Mouse (Mus musculus) kidney, embryonic 14.5 days (tissue): ENCODE measurements at regions not wholly inside any gene's neighbourhood (a gene's known extent, or its start where the extent isn't known, plus 50 kb on each side); places are given as distances from the start of the nearest gene placed in this dataset.

Source experiments
- ATAC-seq: fragments of 200-750 bp; cut with Nextera tagmentation; 2 replicates; pipeline ENCODE4 v1.8.0; 2017; ENCODE audit warnings: moderate number of reproducible peaks, mild to moderate bottlenecking, moderate TSS enrichment, moderate library complexity; ENCODE audit not compliant: low FRiP score, low TSS enrichment
- H3K27ac ChIP-seq: fragments of 300-500 bp; sonication (generic); 2 replicates; pipeline ENCODE4 v1.5.1; 2014; ENCODE audit warnings: low read depth, mild to moderate bottlenecking, low read length, moderate library complexity, mixed read lengths
- H3K27me3 ChIP-seq: fragments of 300-500 bp; sonication (generic); 2 replicates; pipeline ENCODE4 v1.6.1; 2014; ENCODE audit warnings: mild to moderate bottlenecking, low read length; ENCODE audit not compliant: control insufficient read depth, insufficient read depth
- H3K36me3 ChIP-seq: fragments of 300-500 bp; sonication (generic); 2 replicates; pipeline ENCODE4 v1.6.1; 2014; ENCODE audit warnings: low read length, mixed read lengths; ENCODE audit not compliant: control insufficient read depth, insufficient read depth
- H3K4me1 ChIP-seq: fragments of 300-500 bp; sonication (generic); 2 replicates; pipeline ENCODE4 v1.6.1; 2014; ENCODE audit warnings: low read length, mixed read lengths; ENCODE audit not compliant: control insufficient read depth, insufficient read depth
- H3K4me2 ChIP-seq: fragments of 300-500 bp; sonication (generic); replicated peaks from 2 replicates; pipeline ENCODE4 v1.6.1; 2014; ENCODE audit warnings: low read depth, mild to moderate bottlenecking, low read length
- H3K4me3 ChIP-seq: fragments of 300-500 bp; sonication (generic); 2 replicates; pipeline ENCODE4 v1.5.1; 2014; ENCODE audit warnings: mild to moderate bottlenecking, low read length
- H3K9ac ChIP-seq: fragments of 300-500 bp; sonication (generic); 2 replicates; pipeline ENCODE4 v1.6.1; 2014; ENCODE audit warnings: low read depth, mild to moderate bottlenecking, low read length, moderate library complexity
- H3K9me3 ChIP-seq: fragments of 300-500 bp; sonication (generic); 2 replicates; pipeline ENCODE4 v1.6.1; 2016; ENCODE audit warnings: low read length; ENCODE audit not compliant: control insufficient read depth
- WGBS: fragments of 180-500 bp; shearing (Covaris S2); extraction: QIAGEN DNeasy Blood & Tissue Kit; methylation state at CpG from one replicate; pipeline ENCODE4 v1.1.7; 2014; 5-methylcytosine and 5-hydroxymethylcytosine counted together

DNA sequence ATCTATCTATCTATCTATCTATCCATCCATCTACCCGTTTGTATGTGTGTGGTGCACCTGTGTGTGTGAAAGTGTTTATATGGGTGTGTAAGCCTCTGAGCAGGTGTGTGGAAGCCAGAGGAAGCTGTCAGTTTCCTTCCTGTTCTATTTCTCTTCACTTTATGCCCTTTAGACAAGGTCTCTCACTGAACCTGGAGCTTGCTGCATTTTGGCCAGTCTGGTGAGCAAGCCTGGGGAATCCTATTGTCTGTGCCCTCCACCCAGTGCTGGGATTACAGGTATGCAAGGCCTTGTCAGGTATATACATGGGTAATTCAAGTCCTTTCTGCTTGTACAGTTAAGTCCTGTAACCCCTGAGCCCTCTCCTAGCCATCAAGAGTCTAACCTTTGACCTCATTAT lies 466.6 kb upstream of the 3110018I06Rik start:
- Histone ChIP-seq H3K4me3 (no peak overlapping the region), H3K4me1 (no peaks in the 10 kb centered on the region), H3K27ac (no peak overlapping the region), H3K27me3 (0 out of 2 replicates have a peak, but pooled peaks cover 1% of the 10 kb centered on the region), H3K9me3 (no peaks in the 10 kb centered on the region), H3K36me3 (no peaks in the 10 kb centered on the region), H3K4me2 (no peak overlapping the region), H3K9ac (no peak overlapping the region)
- no peak for ATAC-seq
- 92% methylated on average over 1 of the region's 1 CpGs for WGBS

DNA sequence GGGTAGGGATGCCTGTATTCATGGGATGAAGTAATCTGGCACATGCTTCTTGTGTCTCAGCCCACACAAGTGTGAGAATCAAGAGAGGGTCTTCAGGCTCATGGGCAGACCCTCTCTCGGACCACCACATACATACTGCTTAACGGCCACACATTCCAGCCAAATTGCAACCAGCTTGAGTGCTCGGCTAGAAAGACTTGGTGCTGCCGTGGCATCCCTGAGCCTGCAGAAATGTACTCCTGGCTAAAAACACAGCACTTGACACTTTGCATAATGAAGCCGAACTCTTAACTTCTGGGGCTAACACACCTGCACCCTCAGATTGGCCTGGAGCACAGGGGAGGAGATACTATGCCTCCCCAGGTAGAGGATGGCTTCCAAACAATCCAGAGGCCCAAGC lies 461.6 kb upstream of the 3110018I06Rik start:
- no peak for ATAC-seq
- H3K27me3 ChIP-seq: peaks cover 12% of the 10 kb centered on the region; the same call in 1 of the 2 replicates
- no peaks in the 10 kb centered on the region for H3K4me1 ChIP-seq
- no peak overlapping the region for H3K9ac ChIP-seq
- no peak overlapping the region for H3K4me3 ChIP-seq
- no peak overlapping the region for H3K4me2 ChIP-seq
- WGBS: 79% methylated on average over 5 of the region's 5 CpGs
- no peak overlapping the region for H3K27ac ChIP-seq
- H3K9me3 ChIP-seq: no peaks in the 10 kb centered on the region
- no peaks in the 10 kb centered on the region for H3K36me3 ChIP-seq

DNA sequence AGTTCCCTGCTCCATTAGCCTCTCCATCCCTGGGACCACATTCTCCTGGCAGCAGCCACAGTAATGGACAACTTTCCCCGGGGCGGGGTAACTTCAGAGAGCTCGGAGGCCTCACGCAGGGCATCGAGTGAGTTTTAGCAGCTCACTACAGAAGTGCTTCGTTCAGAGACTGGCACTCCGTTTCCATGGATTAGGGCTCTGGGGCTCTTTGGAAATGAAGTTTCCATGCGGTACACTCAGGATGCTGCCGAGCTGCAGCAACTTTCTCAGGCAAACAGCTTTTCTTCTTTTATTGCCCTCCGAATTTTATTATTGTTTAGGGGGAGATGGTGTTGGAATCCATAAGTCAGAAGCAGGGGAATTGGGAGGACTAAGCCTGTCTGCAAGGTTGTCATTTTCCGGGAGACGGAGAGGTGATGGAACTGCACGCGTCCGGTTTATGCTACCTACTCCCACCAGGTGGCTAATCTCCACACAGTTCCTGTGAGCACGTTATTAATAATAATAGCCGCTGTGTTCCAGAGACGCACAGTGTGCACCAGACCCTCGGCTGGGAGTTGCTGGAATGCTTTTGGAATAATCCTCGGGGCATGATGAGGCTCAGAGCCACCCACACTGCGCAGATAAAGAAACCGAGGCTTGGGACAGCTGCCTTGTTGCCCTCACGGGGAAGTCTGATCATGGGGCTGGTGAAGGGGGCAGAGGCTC lies 460.4 kb upstream of the 3110018I06Rik start:
- Histone ChIP-seq H3K27me3 (peaks cover 12% of the 10 kb centered on the region; the same call in 1 of the 2 replicates), H3K4me3 (no peak overlapping the region), H3K9me3 (no peaks in the 10 kb centered on the region), H3K36me3 (no peaks in the 10 kb centered on the region), H3K4me2 (no peak overlapping the region), H3K27ac (no peak overlapping the region), H3K4me1 (no peaks in the 10 kb centered on the region), H3K9ac (no peak overlapping the region)
- no peak for ATAC-seq
- 42% methylated on average over 23 of the region's 23 CpGs for WGBS

- H3K4me2 ChIP-seq: no peak overlapping the region
- 55% methylated on average over 1 of the region's 1 CpGs for WGBS
- no peaks in the 10 kb centered on the region for H3K4me1 ChIP-seq
- H3K27ac ChIP-seq: no peak overlapping the region
- ATAC-seq: no peak
- peaks cover 12% of the 10 kb centered on the region; the same call in 1 of the 2 replicates for H3K27me3 ChIP-seq
- H3K9ac ChIP-seq: no peak overlapping the region
- no peaks in the 10 kb centered on the region for H3K9me3 ChIP-seq
- H3K4me3 ChIP-seq: no peak overlapping the region
- H3K36me3 ChIP-seq: no peaks in the 10 kb centered on the region
Measured at GRCm38 (mm10) chr12:107028985-107029384, 459.4 kb upstream of the 3110018I06Rik start.

DNA sequence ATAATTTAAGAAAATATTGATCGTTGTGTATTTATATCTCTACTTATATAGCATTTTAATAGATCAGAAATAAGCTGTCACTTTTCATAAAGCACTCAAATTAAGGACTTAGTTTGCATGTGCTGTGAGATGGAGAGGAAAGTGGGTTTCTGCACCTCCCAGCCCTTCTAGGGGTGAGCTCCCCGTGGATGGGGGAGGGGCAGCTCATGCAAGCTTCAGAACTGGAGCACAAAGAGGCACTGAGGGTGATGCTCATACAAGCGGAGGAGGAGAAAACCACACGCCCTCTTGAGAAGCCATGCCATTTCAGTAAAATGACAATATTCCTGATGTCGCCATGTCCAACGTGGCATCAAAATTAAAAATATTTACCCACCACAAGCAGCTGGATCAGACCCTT lies 452.1 kb upstream of the 3110018I06Rik start:
- 71% methylated on average over 6 of the region's 6 CpGs for WGBS

GRCm38 (mm10) chr12:107041927-107042652 lies 446.3 kb upstream of the 3110018I06Rik start:
- no peaks in the 10 kb centered on the region for H3K36me3 ChIP-seq
- no peaks in the 10 kb centered on the region for H3K27me3 ChIP-seq
- no peak overlapping the region for H3K27ac ChIP-seq
- H3K4me1 ChIP-seq: no peaks in the 10 kb centered on the region
- ATAC-seq: no peak
- no peak overlapping the region for H3K4me3 ChIP-seq
- no peak overlapping the region for H3K9ac ChIP-seq
- no peaks in the 10 kb centered on the region for H3K9me3 ChIP-seq
- WGBS: 71% methylated on average over 13 of the region's 13 CpGs
- H3K4me2 ChIP-seq: no peak overlapping the region

More for the DNA sequence above, 452.1 kb upstream of the 3110018I06Rik start:
- Histone ChIP-seq H3K9ac (no peak overlapping the region), H3K4me3 (no peak overlapping the region), H3K4me2 (no peak overlapping the region), H3K27me3 (no peaks in the 10 kb centered on the region), H3K36me3 (no peaks in the 10 kb centered on the region), H3K4me1 (no peaks in the 10 kb centered on the region), H3K27ac (no peak overlapping the region), H3K9me3 (no peaks in the 10 kb centered on the region)
- no peak for ATAC-seq

DNA sequence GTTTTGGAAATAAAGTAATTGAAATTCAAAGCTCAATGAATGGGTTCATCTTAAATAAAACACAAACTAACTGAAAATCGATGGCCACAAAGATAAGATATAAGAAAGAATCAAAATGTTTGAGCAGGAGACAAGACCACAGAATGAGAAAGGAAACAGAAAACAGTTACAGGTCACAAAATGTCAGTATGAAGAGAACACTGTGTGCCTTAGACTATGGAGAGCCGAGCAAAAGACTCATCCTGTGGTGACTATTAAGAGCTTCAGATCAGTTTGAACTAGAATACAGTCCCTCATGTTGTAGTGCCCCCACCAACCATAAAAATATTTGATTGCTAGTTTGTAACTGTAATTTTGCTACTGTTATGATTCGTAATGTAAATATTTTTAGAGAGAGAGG lies 441.9 kb upstream of the 3110018I06Rik start:
- Histone ChIP-seq H3K9ac (no peak overlapping the region), H3K4me1 (no peaks in the 10 kb centered on the region), H3K4me3 (no peak overlapping the region), H3K36me3 (no peaks in the 10 kb centered on the region), H3K4me2 (no peak overlapping the region), H3K27me3 (no peaks in the 10 kb centered on the region), H3K9me3 (no peaks in the 10 kb centered on the region), H3K27ac (no peak overlapping the region)
- no peak for ATAC-seq
- WGBS: 86% methylated on average over 3 of the region's 3 CpGs

DNA sequence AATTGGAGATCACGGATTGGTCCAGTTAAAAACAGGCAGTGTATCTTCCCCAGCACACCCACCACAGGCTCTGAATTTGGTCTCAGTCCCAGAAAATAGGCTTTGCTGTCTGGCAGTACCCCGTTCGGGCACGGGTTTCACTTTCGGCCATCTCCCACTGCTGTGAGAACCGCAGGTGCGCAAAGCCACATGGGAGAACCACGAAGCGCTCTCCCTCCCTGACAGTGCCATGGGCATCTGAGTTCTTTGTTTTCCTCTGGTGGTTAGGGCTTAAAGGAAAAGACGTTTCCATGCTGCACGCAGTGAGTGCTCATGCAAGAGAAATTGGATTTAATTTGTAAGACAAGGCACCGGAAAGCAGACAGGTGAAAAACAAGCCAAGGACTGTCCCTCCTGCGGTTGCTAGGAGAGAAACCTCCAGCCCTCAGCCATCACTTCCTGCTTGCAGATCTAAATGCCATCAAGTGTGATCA lies 441.3 kb upstream of the 3110018I06Rik start:
- WGBS: 71% methylated on average over 13 of the region's 13 CpGs
- H3K27me3 ChIP-seq: no peaks in the 10 kb centered on the region
- H3K9ac ChIP-seq: no peak overlapping the region
- no peak overlapping the region for H3K27ac ChIP-seq
- no peak overlapping the region for H3K4me2 ChIP-seq
- no peaks in the 10 kb centered on the region for H3K9me3 ChIP-seq
- H3K4me3 ChIP-seq: no peak overlapping the region
- H3K4me1 ChIP-seq: no peaks in the 10 kb centered on the region
- no peaks in the 10 kb centered on the region for H3K36me3 ChIP-seq
- ATAC-seq: no peak
